Mouse (Mus musculus): ENCODE results near the gene Slc12a5.

DNA sequence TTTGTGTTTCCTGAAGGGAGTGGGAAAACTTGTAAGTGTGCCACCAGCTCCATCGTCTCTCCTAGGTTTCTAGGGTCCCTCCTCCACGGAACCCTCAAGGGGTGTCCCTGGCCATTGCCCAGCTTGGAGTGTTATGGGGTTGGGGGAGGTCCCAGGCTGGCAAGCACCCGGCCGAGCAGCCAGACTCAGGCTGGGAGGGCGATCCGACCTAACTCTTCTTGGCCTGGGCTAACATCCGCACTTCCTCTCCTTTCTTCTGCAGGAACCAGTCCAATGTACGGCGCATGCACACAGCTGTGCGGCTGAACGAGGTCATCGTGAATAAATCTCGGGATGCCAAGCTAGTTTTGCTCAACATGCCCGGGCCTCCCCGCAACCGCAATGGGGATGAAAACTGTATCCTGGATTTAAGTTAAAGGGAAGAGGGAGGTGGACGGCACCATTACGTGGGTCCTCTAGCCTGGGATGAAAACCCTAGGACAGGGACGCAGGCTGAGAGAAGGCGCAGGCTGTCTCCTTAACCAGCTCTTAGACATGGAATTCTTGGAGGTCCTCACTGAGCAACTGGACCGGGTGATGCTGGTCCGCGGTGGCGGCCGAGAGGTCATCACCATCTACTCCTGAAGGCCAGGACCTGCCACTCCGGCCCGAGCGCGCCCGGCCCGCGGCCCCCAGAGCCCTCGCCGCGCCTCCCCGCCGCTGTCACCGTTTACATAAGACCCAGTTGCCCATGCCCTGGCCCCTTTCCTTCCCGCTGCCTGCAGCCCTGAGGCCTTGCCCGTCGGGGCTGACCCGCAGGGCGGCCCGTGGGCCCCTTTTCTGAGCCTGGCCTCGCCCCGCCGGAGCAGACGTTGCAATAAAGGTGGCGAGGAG, 36.5 kb downstream of the Slc12a5 start:
- TF ChIP-seq CTCF (IDR thresholded peaks at IDR 0.05) = no peak
- TF ChIP-seq EP300 (IDR thresholded peaks at IDR 0.05) = no peak
